Mouse (Mus musculus): ENCODE measurements around the gene Filip1.

- no peak for TF ChIP-seq CTCF (IDR thresholded peaks at IDR 0.05; ENCODE audit: extremely low read depth, insufficient read depth, low read length)
- TF ChIP-seq POLR2A (IDR thresholded peaks at IDR 0.05; ENCODE audit: extremely low read depth, insufficient read depth, low read length): no peak
These were observed 90.8 kb downstream of the Filip1 start for GRCm38 (mm10) chr9:79921701-79922492.
